Mouse (Mus musculus) small intestine, adult 2 months (tissue): ENCODE measurements at regions not wholly inside any gene's neighbourhood (a gene's known extent, or its start where the extent isn't known, plus 50 kb on each side); places are given as distances from the start of the nearest gene placed in this dataset.

Source experiments
- CTCF ChIP-seq: fragments of 200-500 bp; IDR thresholded peaks from 2 replicates; pipeline ENCODE4 v1.5.1; 2012; ENCODE audit warnings: low read depth, mild to moderate bottlenecking, control low read depth, inconsistent platforms, low read length, moderate library complexity, mixed read lengths; ENCODE audit not compliant: insufficient replicate concordance, insufficient read length; ENCODE audit errors: extremely low read depth
- POLR2A ChIP-seq: fragments of 200-500 bp; IDR thresholded peaks from 2 replicates; pipeline ENCODE4 v1.6.1; 2012; ENCODE audit warnings: low read depth, mild to moderate bottlenecking, control low read depth, inconsistent platforms, low read length, moderate library complexity

DNA sequence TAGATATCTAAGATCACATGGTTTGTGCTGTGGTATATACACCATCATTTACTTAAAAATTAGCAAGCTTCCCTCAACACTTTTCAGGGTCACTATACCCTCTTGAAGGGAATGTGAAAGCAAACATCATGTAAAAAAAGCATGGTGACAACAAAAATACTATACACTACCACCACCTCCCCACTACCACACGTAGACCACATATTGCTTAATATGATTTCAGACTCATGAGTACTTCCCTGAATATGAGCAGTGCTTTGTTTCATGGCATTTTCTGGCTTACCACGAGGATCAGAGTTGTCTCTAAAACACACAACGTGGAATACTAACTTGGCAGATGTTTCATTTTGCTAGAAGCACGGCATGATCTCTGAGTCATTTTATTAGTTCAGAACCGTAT, 284.0 kb upstream of the Egfl6 start:
- TF ChIP-seq POLR2A: no peak
- no peak for TF ChIP-seq CTCF
